Mouse (Mus musculus) v-Abl transformed pro-B cells (cell line): Measurements from ENCODE around the gene Tanc1.

Source experiments
- in situ Hi-C, 2 experiments: fragments of 400-800 bp; cut with MboI; formaldehyde crosslinking; loops; one replicate each; pipeline ENCODE4 v1.15.1; 2025; ENCODE audit not compliant: unreplicated experiment in 2 of 2

The Tanc1 gene

GRCm38 (mm10) chr2:59644816-59645215, 33.0 kb downstream of the Tanc1 start:
- in situ Hi-C loops = loop anchor here in 1 of 2 experiments (25.0 kb wide), 1 partner anchor 1483 kb away; no protein-coding TSS in a partner anchor

- in situ Hi-C loops = loop anchor here in 1 of 2 experiments (25.0 kb wide), 1 partner anchor 1483 kb away; no protein-coding TSS in a partner anchor
Observed at GRCm38 (mm10) chr2:59645515-59645914, 33.7 kb downstream of the Tanc1 start.

GRCm38 (mm10) chr2:59646740-59647390, 35.0 kb downstream of the Tanc1 start:
- in situ Hi-C loops = loop anchor here in 1 of 2 experiments (25.0 kb wide), 1 partner anchor 1485 kb away; no protein-coding TSS in a partner anchor

GRCm38 (mm10) chr2:59648444-59648843, 36.6 kb downstream of the Tanc1 start:
- in situ Hi-C loops = loop anchor here in 1 of 2 experiments (25.0 kb wide), 1 partner anchor 1486 kb away; no protein-coding TSS in a partner anchor

- in situ Hi-C loops = loop anchor here in 1 of 2 experiments (5.0 kb wide), 1 partner anchor 40 kb away; the partner anchor contains the start of gene Tanc1
Observed at GRCm38 (mm10) chr2:59651801-59652200, 40.0 kb downstream of the Tanc1 start.

- in situ Hi-C loops = loop anchor here in 1 of 2 experiments (5.0 kb wide), 1 partner anchor 40 kb away; the partner anchor contains the start of gene Tanc1
Observed at GRCm38 (mm10) chr2:59652702-59653101, 40.9 kb downstream of the Tanc1 start.

- in situ Hi-C loops = loop anchor here in 1 of 2 experiments (5.0 kb wide), 1 partner anchor 41 kb away; the partner anchor contains the start of gene Tanc1
Observed at GRCm38 (mm10) chr2:59653306-59654165, 41.7 kb downstream of the Tanc1 start.

GRCm38 (mm10) chr2:59655471-59655870, 43.6 kb downstream of the Tanc1 start:
- in situ Hi-C loops = no loop called here

GRCm38 (mm10) chr2:59656680-59657079, 44.8 kb downstream of the Tanc1 start:
- in situ Hi-C loops = no loop called here

- in situ Hi-C loops = no loop called here
Observed at GRCm38 (mm10) chr2:59659686-59660085, 47.8 kb downstream of the Tanc1 start.

GRCm38 (mm10) chr2:59660891-59661805, 49.3 kb downstream of the Tanc1 start:
- in situ Hi-C loops = no loop called here

GRCm38 (mm10) chr2:59664803-59665567, 53.1 kb downstream of the Tanc1 start:
- in situ Hi-C loops = no loop called here

GRCm38 (mm10) chr2:59666533-59666932, 54.7 kb downstream of the Tanc1 start:
- in situ Hi-C loops = no loop called here

- in situ Hi-C loops = no loop called here
Observed at GRCm38 (mm10) chr2:59670087-59671060, 58.5 kb downstream of the Tanc1 start.

- in situ Hi-C loops = no loop called here
Observed at GRCm38 (mm10) chr2:59671671-59672070, 59.8 kb downstream of the Tanc1 start.

GRCm38 (mm10) chr2:59672086-59672485, 60.2 kb downstream of the Tanc1 start:
- in situ Hi-C loops = no loop called here

GRCm38 (mm10) chr2:59672686-59673085, 60.8 kb downstream of the Tanc1 start:
- in situ Hi-C loops = no loop called here

GRCm38 (mm10) chr2:59673351-59673750, 61.5 kb downstream of the Tanc1 start:
- in situ Hi-C loops = no loop called here
